Mouse (Mus musculus) olfactory bulb, adult 2 months (tissue): ENCODE data around the gene Gm11034. TPM values are rescaled to one million over a fixed set of nuclear protein-coding genes. Genes with fewer than 3 reads are reported as not detected.

Source experiments
- H3K27ac ChIP-seq: fragments of 200-500 bp; 2 replicates; pipeline ENCODE4 v1.5.1; 2012; ENCODE audit warnings: low read depth, low read length; ENCODE audit not compliant: insufficient read depth
- H3K4me1 ChIP-seq: fragments of 200-500 bp; 2 replicates; pipeline ENCODE4 v1.6.1; 2012; ENCODE audit warnings: low read length; ENCODE audit not compliant: control insufficient read depth, insufficient read depth
- H3K4me3 ChIP-seq: fragments of 200-500 bp; 2 replicates; pipeline ENCODE4 v1.5.1; 2012; ENCODE audit warnings: mild to moderate bottlenecking, low read depth, low read length, moderate library complexity; ENCODE audit not compliant: insufficient read depth
- CTCF ChIP-seq: fragments of 200-500 bp; IDR thresholded peaks from 2 replicates; pipeline ENCODE4 v1.5.1; 2012; ENCODE audit warnings: low read depth, mild to moderate bottlenecking, low read length, moderate library complexity; ENCODE audit not compliant: insufficient read depth
- POLR2A ChIP-seq: fragments of 200-500 bp; IDR thresholded peaks from 2 replicates; pipeline ENCODE4 v1.6.1; 2012; ENCODE audit warnings: mild to moderate bottlenecking, low read depth, low read length, moderate library complexity; ENCODE audit not compliant: insufficient read depth
- WGBS: fragments of 180-500 bp; shearing (Covaris S2); methylation state at CpG from one replicate; pipeline ENCODE4 v1.1.7; 2018; 5-methylcytosine and 5-hydroxymethylcytosine counted together
- polyA plus RNA-seq: library from polyadenylated mRNA; stranded (reverse); fragments of >200 nt; gene quantifications from 2 replicates; pipeline ENCODE4 v1.2.4, GENCODE M21; 2012; ENCODE audit warnings: low replicate concordance; ENCODE audit not compliant: missing spikeins, insufficient read depth, insufficient read length

Gm11034 gene
- not detected in 2 replicates for polyA plus RNA-seq

- H3K4me3 ChIP-seq: no peak within 1 kb of the TSS
- WGBS: 75% methylated on average over 4 of the region's 4 CpGs
- TF ChIP-seq CTCF (no peak), POLR2A (no peak)
- H3K27ac ChIP-seq: no peak within 1 kb of the TSS
- H3K4me1 ChIP-seq: no peaks in the 10 kb centered on the region
These were observed at the start of gene Gm11034 for GRCm38 (mm10) chr8:72213536-72213935. Gene Gm11034 (minus strand): TSS chr8:72213636.

- WGBS: 93% methylated on average over 2 of the region's 2 CpGs
- no peaks in the 10 kb centered on the region for H3K4me1 ChIP-seq
- H3K27ac ChIP-seq: no peak overlapping the region
- no peak for TF ChIP-seq POLR2A
- TF ChIP-seq CTCF: no peak
- H3K4me3 ChIP-seq: no peak overlapping the region
These were observed 49.3 kb upstream of the Gm11034 start for GRCm38 (mm10) chr8:72262756-72263155.

GRCm38 (mm10) chr8:72261872-72262271 is 48.4 kb upstream of the Gm11034 start:
- WGBS: 48% methylated on average over 5 of the region's 5 CpGs
- H3K4me1 ChIP-seq: no peaks in the 10 kb centered on the region
- TF ChIP-seq POLR2A (no peak), CTCF (no peak)

GRCm38 (mm10) chr8:72261431-72261830 is 48.0 kb upstream of the Gm11034 start:
- no peak for TF ChIP-seq POLR2A
- TF ChIP-seq CTCF: no peak

More at GRCm38 (mm10) chr8:72261872-72262271, 48.4 kb upstream of the Gm11034 start:
- H3K27ac ChIP-seq: no peak overlapping the region
- H3K4me3 ChIP-seq: no peak overlapping the region

GRCm38 (mm10) chr8:72261019-72261418 is 47.6 kb upstream of the Gm11034 start:
- Histone ChIP-seq H3K4me1 (no peaks in the 10 kb centered on the region), H3K27ac (no peak overlapping the region), H3K4me3 (no peak overlapping the region)
- 40% methylated on average over 2 of the region's 2 CpGs for WGBS
- TF ChIP-seq CTCF (no peak), POLR2A (no peak)

More at GRCm38 (mm10) chr8:72261431-72261830, 48.0 kb upstream of the Gm11034 start:
- Histone ChIP-seq H3K4me1 (no peaks in the 10 kb centered on the region), H3K4me3 (no peak overlapping the region), H3K27ac (no peak overlapping the region)

- no peak overlapping the region for H3K4me3 ChIP-seq
- TF ChIP-seq CTCF (no peak), POLR2A (no peak)
- 55% methylated on average over 4 of the region's 4 CpGs for whole genome bisulfite sequencing
- H3K27ac ChIP-seq: no peak overlapping the region
- H3K4me1 ChIP-seq: no peaks in the 10 kb centered on the region
These were observed 47.1 kb upstream of the Gm11034 start for GRCm38 (mm10) chr8:72260585-72260984.

- Histone ChIP-seq H3K4me1 (no peaks in the 10 kb centered on the region), H3K4me3 (no peak overlapping the region)
- 66% methylated on average over 2 of the region's 2 CpGs for WGBS
These were observed 46.4 kb upstream of the Gm11034 start for GRCm38 (mm10) chr8:72259862-72260261.

GRCm38 (mm10) chr8:72257902-72258238 is 44.4 kb upstream of the Gm11034 start:
- 78% methylated on average over 1 of the region's 1 CpGs for WGBS
- TF ChIP-seq POLR2A (no peak), CTCF (no peak)
- Histone ChIP-seq H3K27ac (no peak overlapping the region), H3K4me1 (no peaks in the 10 kb centered on the region), H3K4me3 (no peak overlapping the region)

More at GRCm38 (mm10) chr8:72259862-72260261, 46.4 kb upstream of the Gm11034 start:
- no peak overlapping the region for H3K27ac ChIP-seq
- TF ChIP-seq POLR2A (no peak), CTCF (no peak)

GRCm38 (mm10) chr8:72257171-72257901 is 43.9 kb upstream of the Gm11034 start:
- no peak overlapping the region for H3K27ac ChIP-seq
- TF ChIP-seq POLR2A (no peak), CTCF (no peak)
- 59% methylated on average over 7 of the region's 7 CpGs for WGBS
- H3K4me1 ChIP-seq: no peaks in the 10 kb centered on the region
- H3K4me3 ChIP-seq: no peak overlapping the region
